Mouse (Mus musculus) lung, embryonic 15.5 days (tissue): ENCODE results near the gene Sirpb1b. TPM values are rescaled to one million over a fixed set of nuclear protein-coding genes. Genes with fewer than 3 reads are reported as not detected.

Experiments used
- polyA plus RNA-seq: library from polyadenylated mRNA; unstranded; fragments of >200 nt; fragmentation: Nextera tagmentation; extraction: Ambion mirVana; gene quantifications from 2 replicates; pipeline ENCODE4 v1.2.1, GENCODE M21; 2015

Sirpb1b gene
- polyA plus RNA-seq, 1 experiment from 2014 or later, result 0.35 TPM

Other genes starting within 250 kb of the Sirpb1b start
- gene Gm9733, start 242.8 kb downstream of the Sirpb1b start, polyA plus RNA-seq, result 0.26 TPM in 1 of 2 replicates, not detected in the other
- gene Sirpb1a, start 148.5 kb downstream of the Sirpb1b start, polyA plus RNA-seq, result not detected in 2 replicates